Mouse (Mus musculus): ENCODE data around the gene G6pc3.

DNA sequence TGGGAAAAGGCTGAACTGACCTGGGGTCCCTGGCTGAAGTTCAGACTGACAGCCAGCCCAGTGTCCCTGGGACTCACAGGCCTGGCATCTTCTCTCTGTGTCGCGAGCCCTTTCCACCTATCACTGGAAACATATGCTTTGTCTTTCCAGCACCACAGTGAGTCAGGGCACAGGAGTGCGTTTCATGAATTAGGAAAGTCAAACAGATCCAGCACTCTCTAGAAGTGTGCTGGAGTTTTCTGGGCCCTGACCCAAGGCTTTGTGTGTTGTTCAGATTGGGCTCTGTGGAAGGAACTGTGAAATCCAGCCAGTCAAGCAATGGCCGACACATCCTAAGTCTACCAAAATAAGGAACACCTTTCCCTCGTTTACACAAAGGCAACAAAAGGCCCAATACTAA lies 35.8 kb downstream of the G6pc3 start:
- TF ChIP-seq ELF1 (IDR thresholded peaks at IDR 0.05; ENCODE audit: low read depth, low read length) = no peak
- no peak for TF ChIP-seq USF1 (IDR thresholded peaks at IDR 0.05; ENCODE audit: low read depth, low read length)
- no peak for TF ChIP-seq ZKSCAN1 (IDR thresholded peaks at IDR 0.05; ENCODE audit: borderline replicate concordance, low read depth, low read length)
- no peak for TF ChIP-seq POLR2AphosphoS2 (IDR thresholded peaks at IDR 0.05; ENCODE audit: low read depth, low read length)
- no peak for TF ChIP-seq MXI1 (IDR thresholded peaks at IDR 0.05; ENCODE audit: low read depth, low read length)
- no peak for TF ChIP-seq ETS1 (conservative IDR thresholded peaks at IDR 0.05; ENCODE audit: low read depth, low read length)
- no peak for TF ChIP-seq TCF12 (IDR thresholded peaks at IDR 0.05; ENCODE audit: low read depth, low read length)
- TF ChIP-seq NRF1 (IDR thresholded peaks at IDR 0.05; ENCODE audit: low read depth, low read length) = no peak
- TF ChIP-seq CTCF (conservative IDR thresholded peaks at IDR 0.05 in 1 of 2, IDR thresholded peaks at IDR 0.05 in 1 of 2; ENCODE audit: low read depth in 2 of 2, low read length in 2 of 2) = no peak
- no peak for TF ChIP-seq EP300 (IDR thresholded peaks at IDR 0.05; ENCODE audit: low read length)
- TF ChIP-seq MAFK (IDR thresholded peaks at IDR 0.05; ENCODE audit: insufficient replicate concordance, low read length) = no peak

All from CH12.LX (cell line).